Mouse (Mus musculus) embryonic facial prominence, embryonic 12.5 days (tissue): Measurements from ENCODE around the gene Camk1d. TPM values are rescaled to one million over a fixed set of nuclear protein-coding genes. Genes with fewer than 3 reads are reported as not detected.
"Not testable (repeated sequence)": the region's sequence is repeated elsewhere in the genome, so short reads cannot be mapped to it uniquely, and the experiment has no call there.

Experiments used
- ATAC-seq: fragments of 200-750 bp; cut with Nextera tagmentation; 2 replicates; pipeline ENCODE4 v1.8.0; 2017; ENCODE audit not compliant: insufficient number of reproducible peaks, insufficient read depth, low FRiP score, low TSS enrichment
- H3K27ac ChIP-seq: fragments of 300-500 bp; sonication (generic); 2 replicates; pipeline ENCODE4 v1.5.1; 2016; ENCODE audit warnings: mild to moderate bottlenecking
- H3K27me3 ChIP-seq: fragments of 300-500 bp; sonication (generic); 2 replicates; pipeline ENCODE4 v1.6.1; 2016; ENCODE audit warnings: mild to moderate bottlenecking, moderate library complexity
- H3K36me3 ChIP-seq: fragments of 300-500 bp; sonication (generic); 2 replicates; pipeline ENCODE4 v1.6.1; 2016; ENCODE audit warnings: mild to moderate bottlenecking
- H3K4me1 ChIP-seq: fragments of 300-500 bp; sonication (generic); 2 replicates; pipeline ENCODE4 v1.6.1; 2016
- H3K4me2 ChIP-seq: fragments of 300-500 bp; sonication (generic); replicated peaks from 2 replicates; pipeline ENCODE4 v1.6.1; 2016; ENCODE audit warnings: mild to moderate bottlenecking, moderate library complexity
- H3K4me3 ChIP-seq: fragments of 300-500 bp; sonication (generic); 2 replicates; pipeline ENCODE4 v1.5.1; 2016; ENCODE audit warnings: mild to moderate bottlenecking
- H3K9ac ChIP-seq: fragments of 300-500 bp; sonication (generic); 2 replicates; pipeline ENCODE4 v1.6.1; 2016; ENCODE audit warnings: mild to moderate bottlenecking, moderate library complexity
- H3K9me3 ChIP-seq: fragments of 300-500 bp; sonication (generic); 2 replicates; pipeline ENCODE4 v1.6.1; 2016; ENCODE audit warnings: mild to moderate bottlenecking, moderate library complexity
- WGBS: fragments of 180-500 bp; shearing (Covaris S2); methylation state at CpG from one replicate; pipeline ENCODE4 v1.1.7; 2016; 5-methylcytosine and 5-hydroxymethylcytosine counted together
- polyA plus RNA-seq: library from polyadenylated mRNA; unstranded; fragments of >200 nt; fragmentation: Nextera tagmentation; extraction: Ambion mirVana; gene quantifications from 2 replicates; pipeline ENCODE4 v1.2.1, GENCODE M21; 2016

Camk1d gene
- polyA plus RNA-seq, 1 experiment from 2014 or later, result 3.4 TPM

- H3K27me3 ChIP-seq, result no peaks in the 10 kb centered on the region
- H3K4me1 ChIP-seq, result peaks cover 5% of the 10 kb centered on the region; the same call in 1 of the 2 replicates
- H3K27ac ChIP-seq, result no peak overlapping the region
- H3K9me3 ChIP-seq, result no peaks in the 10 kb centered on the region
- no peak overlapping the region for H3K9ac ChIP-seq
- H3K36me3 ChIP-seq, result no peaks in the 10 kb centered on the region
- H3K4me3 ChIP-seq, result no peak overlapping the region
- ATAC-seq, result no peak
- WGBS, result 80% methylated on average over 7 of the region's 7 CpGs
- H3K4me2 ChIP-seq, result no peak overlapping the region
These were observed 333.3 kb downstream of the Camk1d start for GRCm38 (mm10) chr2:5380973-5381372.

- H3K36me3 ChIP-seq, H3K27me3 ChIP-seq, H3K9ac ChIP-seq, H3K4me3 ChIP-seq, ATAC-seq, H3K9me3 ChIP-seq, H3K4me1 ChIP-seq, H3K27ac ChIP-seq, H3K4me2 ChIP-seq: not testable (repeated sequence)
- 55% methylated on average over 18 of the region's 18 CpGs for WGBS
These were observed 335.4 kb downstream of the Camk1d start for GRCm38 (mm10) chr2:5378922-5379321.

GRCm38 (mm10) chr2:5378066-5378672 is 336.1 kb downstream of the Camk1d start:
- Histone ChIP-seq H3K36me3 (no peaks in the 10 kb centered on the region), H3K27ac (no peak overlapping the region), H3K27me3 (no peaks in the 10 kb centered on the region), H3K9me3 (no peaks in the 10 kb centered on the region), H3K9ac (no peak overlapping the region), H3K4me2 (no peak overlapping the region), H3K4me1 (peaks cover 5% of the 10 kb centered on the region; the same call in 1 of the 2 replicates), H3K4me3 (no peak overlapping the region)
- WGBS, result 75% methylated on average over 6 of the region's 6 CpGs
- no peak for ATAC-seq

- Histone ChIP-seq H3K27ac (no peak overlapping the region), H3K36me3 (no peaks in the 10 kb centered on the region), H3K4me3 (no peak overlapping the region), H3K27me3 (no peaks in the 10 kb centered on the region), H3K9ac (no peak overlapping the region), H3K9me3 (no peaks in the 10 kb centered on the region), H3K4me1 (no peaks in the 10 kb centered on the region), H3K4me2 (no peak overlapping the region)
- ATAC-seq, result no peak
- WGBS, result 63% methylated on average over 6 of the region's 6 CpGs
These were observed 341.4 kb downstream of the Camk1d start for GRCm38 (mm10) chr2:5372886-5373429.

GRCm38 (mm10) chr2:5371316-5371715 is 343.0 kb downstream of the Camk1d start:
- Histone ChIP-seq H3K27ac (no peak overlapping the region), H3K9me3 (no peaks in the 10 kb centered on the region), H3K4me1 (no peaks in the 10 kb centered on the region), H3K4me2 (no peak overlapping the region), H3K36me3 (no peaks in the 10 kb centered on the region), H3K4me3 (no peak overlapping the region), H3K27me3 (no peaks in the 10 kb centered on the region), H3K9ac (no peak overlapping the region)
- ATAC-seq, result no peak
- 72% methylated on average over 3 of the region's 3 CpGs for WGBS

- WGBS, result 74% methylated on average over 3 of the region's 3 CpGs
- Histone ChIP-seq H3K9me3 (no peaks in the 10 kb centered on the region), H3K4me1 (no peaks in the 10 kb centered on the region), H3K27ac (no peak overlapping the region), H3K4me3 (no peak overlapping the region), H3K4me2 (no peak overlapping the region), H3K27me3 (no peaks in the 10 kb centered on the region), H3K36me3 (no peaks in the 10 kb centered on the region), H3K9ac (no peak overlapping the region)
- ATAC-seq, result no peak
These were observed 343.7 kb downstream of the Camk1d start for GRCm38 (mm10) chr2:5370591-5370990.

GRCm38 (mm10) chr2:5363836-5364235 is 350.5 kb downstream of the Camk1d start:
- Histone ChIP-seq H3K9me3 (no peaks in the 10 kb centered on the region), H3K4me3 (no peak overlapping the region), H3K27me3 (no peaks in the 10 kb centered on the region), H3K4me1 (no peaks in the 10 kb centered on the region), H3K9ac (no peak overlapping the region), H3K4me2 (no peak overlapping the region), H3K36me3 (no peaks in the 10 kb centered on the region), H3K27ac (no peak overlapping the region)
- 63% methylated on average over 5 of the region's 5 CpGs for WGBS
- ATAC-seq, result no peak

- no peak overlapping the region for H3K4me2 ChIP-seq
- no peaks in the 10 kb centered on the region for H3K27me3 ChIP-seq
- ATAC-seq, result no peak
- no peak overlapping the region for H3K9ac ChIP-seq
- no peak overlapping the region for H3K27ac ChIP-seq
- H3K4me1 ChIP-seq, result no peaks in the 10 kb centered on the region
- H3K9me3 ChIP-seq, result no peaks in the 10 kb centered on the region
- no peaks in the 10 kb centered on the region for H3K36me3 ChIP-seq
- 85% methylated on average over 5 of the region's 5 CpGs for WGBS
- no peak overlapping the region for H3K4me3 ChIP-seq
These were observed 356.3 kb downstream of the Camk1d start for GRCm38 (mm10) chr2:5358049-5358448.

- no peaks in the 10 kb centered on the region for H3K36me3 ChIP-seq
- H3K4me3 ChIP-seq, result no peak overlapping the region
- H3K4me2 ChIP-seq, result no peak overlapping the region
- no peaks in the 10 kb centered on the region for H3K4me1 ChIP-seq
- WGBS, result 70% methylated on average over 4 of the region's 4 CpGs
- no peak for ATAC-seq
- H3K9ac ChIP-seq, result no peak overlapping the region
- no peak overlapping the region for H3K27ac ChIP-seq
- no peaks in the 10 kb centered on the region for H3K27me3 ChIP-seq
- H3K9me3 ChIP-seq, result no peaks in the 10 kb centered on the region
These were observed 357.3 kb downstream of the Camk1d start for GRCm38 (mm10) chr2:5357056-5357455.

GRCm38 (mm10) chr2:5352821-5353522 is 361.3 kb downstream of the Camk1d start:
- Histone ChIP-seq H3K27me3 (no peaks in the 10 kb centered on the region), H3K4me3 (no peak overlapping the region), H3K4me2 (no peak overlapping the region), H3K4me1 (no peaks in the 10 kb centered on the region), H3K9ac (no peak overlapping the region), H3K36me3 (no peaks in the 10 kb centered on the region), H3K27ac (no peak overlapping the region), H3K9me3 (no peaks in the 10 kb centered on the region)
- 86% methylated on average over 13 of the region's 13 CpGs for WGBS
- ATAC-seq, result no peak

GRCm38 (mm10) chr2:5345344-5345743 is 369.0 kb downstream of the Camk1d start:
- WGBS, result 72% methylated on average over 9 of the region's 9 CpGs
- no peak for ATAC-seq
- no peak overlapping the region for H3K9ac ChIP-seq
- H3K27ac ChIP-seq, result no peak overlapping the region
- no peaks in the 10 kb centered on the region for H3K36me3 ChIP-seq
- no peaks in the 10 kb centered on the region for H3K9me3 ChIP-seq
- no peak overlapping the region for H3K4me2 ChIP-seq
- no peaks in the 10 kb centered on the region for H3K4me1 ChIP-seq
- no peaks in the 10 kb centered on the region for H3K27me3 ChIP-seq
- no peak overlapping the region for H3K4me3 ChIP-seq

- H3K36me3 ChIP-seq, result no peaks in the 10 kb centered on the region
- H3K27me3 ChIP-seq, result no peaks in the 10 kb centered on the region
- H3K9ac ChIP-seq, result no peak overlapping the region
- no peak overlapping the region for H3K27ac ChIP-seq
- no peaks in the 10 kb centered on the region for H3K9me3 ChIP-seq
- no peaks in the 10 kb centered on the region for H3K4me1 ChIP-seq
- ATAC-seq, result no peak
- WGBS, result 76% methylated on average over 12 of the region's 12 CpGs
- no peak overlapping the region for H3K4me2 ChIP-seq
- H3K4me3 ChIP-seq, result no peak overlapping the region
These were observed 386.6 kb downstream of the Camk1d start for GRCm38 (mm10) chr2:5327533-5328250.
